Mouse (Mus musculus): ENCODE measurements around the gene C1qtnf1. TPM values are rescaled to one million over a fixed set of nuclear protein-coding genes. Genes with fewer than 3 reads are reported as not detected.

The C1qtnf1 gene
- polyA plus RNA-seq, 1 experiment from 2014 or later, result 1.1 TPM

- no peaks in the 10 kb centered on the region for H3K9me3 ChIP-seq (ENCODE audit: control insufficient read depth, low read length)
- 88% methylated on average over 14 of the region's 14 CpGs for WGBS
- no peaks in the 10 kb centered on the region for H3K36me3 ChIP-seq (ENCODE audit: control insufficient read depth, insufficient read depth, low read length)
- H3K4me3 ChIP-seq (ENCODE audit: low read depth, low read length), result no peak overlapping the region
- DNase-seq (ENCODE audit: low spot score), result no peak
- no peak overlapping the region for H3K4me2 ChIP-seq (replicated peaks; ENCODE audit: low read depth, low read length)
- H3K9ac ChIP-seq (ENCODE audit: low read depth, low read length), result no peak overlapping the region
- H3K27me3 ChIP-seq (ENCODE audit: control insufficient read depth, insufficient read depth, low read length), result no peaks in the 10 kb centered on the region
- ATAC-seq (ENCODE audit: low FRiP score), result no peak
- peaks cover 5% of the 10 kb centered on the region for H3K4me1 ChIP-seq (replicated peaks; ENCODE audit: control insufficient read depth, insufficient read depth, low read length)
- no peak overlapping the region for H3K27ac ChIP-seq (ENCODE audit: low read depth, low read length)
Observed at GRCm38 (mm10) chr11:118481751-118482150, 53.7 kb downstream of the C1qtnf1 start.

GRCm38 (mm10) chr11:118484169-118484568 lies 56.2 kb downstream of the C1qtnf1 start:
- no peak overlapping the region for H3K4me3 ChIP-seq (ENCODE audit: low read depth, low read length)
- H3K36me3 ChIP-seq (ENCODE audit: control insufficient read depth, insufficient read depth, low read length), result no peaks in the 10 kb centered on the region
- no peak overlapping the region for H3K27ac ChIP-seq (ENCODE audit: low read depth, low read length)
- H3K27me3 ChIP-seq (ENCODE audit: control insufficient read depth, insufficient read depth, low read length), result no peaks in the 10 kb centered on the region
- H3K4me2 ChIP-seq (replicated peaks; ENCODE audit: low read depth, low read length), result no peak overlapping the region
- H3K9me3 ChIP-seq (ENCODE audit: control insufficient read depth, low read length), result no peaks in the 10 kb centered on the region
- 86% methylated on average over 8 of the region's 8 CpGs for WGBS
- no peak overlapping the region for H3K9ac ChIP-seq (ENCODE audit: low read depth, low read length)
- ATAC-seq (ENCODE audit: low FRiP score) (no peak), DNase-seq (ENCODE audit: low spot score) (no peak)
- no peaks in the 10 kb centered on the region for H3K4me1 ChIP-seq (replicated peaks; ENCODE audit: control insufficient read depth, insufficient read depth, low read length)

GRCm38 (mm10) chr11:118485338-118485737 lies 57.3 kb downstream of the C1qtnf1 start:
- no peak overlapping the region for H3K4me3 ChIP-seq (ENCODE audit: low read depth, low read length)
- no peak overlapping the region for H3K4me2 ChIP-seq (replicated peaks; ENCODE audit: low read depth, low read length)
- WGBS, result 68% methylated on average over 11 of the region's 11 CpGs
- DNase-seq (ENCODE audit: low spot score), result no peak
- no peak overlapping the region for H3K9ac ChIP-seq (ENCODE audit: low read depth, low read length)
- H3K27ac ChIP-seq (ENCODE audit: low read depth, low read length), result no peak overlapping the region
- H3K36me3 ChIP-seq (ENCODE audit: control insufficient read depth, insufficient read depth, low read length), result no peaks in the 10 kb centered on the region
- H3K27me3 ChIP-seq (ENCODE audit: control insufficient read depth, insufficient read depth, low read length), result no peaks in the 10 kb centered on the region
- H3K4me1 ChIP-seq (replicated peaks; ENCODE audit: control insufficient read depth, insufficient read depth, low read length), result peaks cover under 1% of the 10 kb centered on the region; the same call in 1 of the 2 replicates
- ATAC-seq (ENCODE audit: low FRiP score), result no peak
- no peaks in the 10 kb centered on the region for H3K9me3 ChIP-seq (ENCODE audit: control insufficient read depth, low read length)

GRCm38 (mm10) chr11:118485780-118486179 lies 57.8 kb downstream of the C1qtnf1 start:
- Histone ChIP-seq H3K27me3 (ENCODE audit: control insufficient read depth, insufficient read depth, low read length) (no peaks in the 10 kb centered on the region), H3K9me3 (ENCODE audit: control insufficient read depth, low read length) (no peaks in the 10 kb centered on the region), H3K9ac (ENCODE audit: low read depth, low read length) (no peak overlapping the region), H3K36me3 (ENCODE audit: control insufficient read depth, insufficient read depth, low read length) (no peaks in the 10 kb centered on the region), H3K4me2 (replicated peaks; ENCODE audit: low read depth, low read length) (no peak overlapping the region), H3K4me1 (replicated peaks; ENCODE audit: control insufficient read depth, insufficient read depth, low read length) (peaks cover 4% of the 10 kb centered on the region; the same call in 1 of the 2 replicates), H3K4me3 (ENCODE audit: low read depth, low read length) (no peak overlapping the region), H3K27ac (ENCODE audit: low read depth, low read length) (no peak overlapping the region)
- 88% methylated on average over 3 of the region's 3 CpGs for WGBS
- DNase-seq (ENCODE audit: low spot score) (no peak), ATAC-seq (ENCODE audit: low FRiP score) (no peak)

- no peak overlapping the region for H3K4me2 ChIP-seq (replicated peaks; ENCODE audit: low read depth, low read length)
- WGBS, result 85% methylated on average over 6 of the region's 6 CpGs
- H3K4me1 ChIP-seq (replicated peaks; ENCODE audit: control insufficient read depth, insufficient read depth, low read length), result peaks cover 4% of the 10 kb centered on the region; the same call in 1 of the 2 replicates
- H3K9ac ChIP-seq (ENCODE audit: low read depth, low read length), result no peak overlapping the region
- no peaks in the 10 kb centered on the region for H3K27me3 ChIP-seq (ENCODE audit: control insufficient read depth, insufficient read depth, low read length)
- H3K4me3 ChIP-seq (ENCODE audit: low read depth, low read length), result no peak overlapping the region
- no peak overlapping the region for H3K27ac ChIP-seq (ENCODE audit: low read depth, low read length)
- H3K36me3 ChIP-seq (ENCODE audit: control insufficient read depth, insufficient read depth, low read length), result no peaks in the 10 kb centered on the region
- no peak for ATAC-seq (ENCODE audit: low FRiP score)
- no peak for DNase-seq (ENCODE audit: low spot score)
- H3K9me3 ChIP-seq (ENCODE audit: control insufficient read depth, low read length), result no peaks in the 10 kb centered on the region
Observed at GRCm38 (mm10) chr11:118486281-118486680, 58.3 kb downstream of the C1qtnf1 start.

GRCm38 (mm10) chr11:118486881-118487772 lies 59.1 kb downstream of the C1qtnf1 start:
- Histone ChIP-seq H3K4me3 (ENCODE audit: low read depth, low read length) (no peak overlapping the region), H3K9ac (ENCODE audit: low read depth, low read length) (no peak overlapping the region), H3K36me3 (ENCODE audit: control insufficient read depth, insufficient read depth, low read length) (no peaks in the 10 kb centered on the region), H3K4me1 (replicated peaks; ENCODE audit: control insufficient read depth, insufficient read depth, low read length) (peaks cover 4% of the 10 kb centered on the region; the same call in 1 of the 2 replicates), H3K27me3 (ENCODE audit: control insufficient read depth, insufficient read depth, low read length) (no peaks in the 10 kb centered on the region), H3K9me3 (ENCODE audit: control insufficient read depth, low read length) (no peaks in the 10 kb centered on the region), H3K4me2 (replicated peaks; ENCODE audit: low read depth, low read length) (no peak overlapping the region), H3K27ac (ENCODE audit: low read depth, low read length) (no peak overlapping the region)
- ATAC-seq (ENCODE audit: low FRiP score) (no peak), DNase-seq (ENCODE audit: low spot score) (no peak)
- WGBS, result 88% methylated on average over 29 of the region's 29 CpGs

GRCm38 (mm10) chr11:118488191-118488906 lies 60.3 kb downstream of the C1qtnf1 start:
- Histone ChIP-seq H3K4me2 (replicated peaks; ENCODE audit: low read depth, low read length) (no peak overlapping the region), H3K9ac (ENCODE audit: low read depth, low read length) (no peak overlapping the region), H3K36me3 (ENCODE audit: control insufficient read depth, insufficient read depth, low read length) (no peaks in the 10 kb centered on the region), H3K27me3 (ENCODE audit: control insufficient read depth, insufficient read depth, low read length) (no peaks in the 10 kb centered on the region), H3K9me3 (ENCODE audit: control insufficient read depth, low read length) (no peaks in the 10 kb centered on the region), H3K4me1 (replicated peaks; ENCODE audit: control insufficient read depth, insufficient read depth, low read length) (peaks cover 4% of the 10 kb centered on the region; the same call in 1 of the 2 replicates), H3K4me3 (ENCODE audit: low read depth, low read length) (no peak overlapping the region), H3K27ac (ENCODE audit: low read depth, low read length) (no peak overlapping the region)
- ATAC-seq (ENCODE audit: low FRiP score) (no peak), DNase-seq (ENCODE audit: low spot score) (no peak)
- 75% methylated on average over 8 of the region's 8 CpGs for WGBS

- Histone ChIP-seq H3K4me3 (ENCODE audit: low read depth, low read length) (no peak overlapping the region), H3K27me3 (ENCODE audit: control insufficient read depth, insufficient read depth, low read length) (no peaks in the 10 kb centered on the region), H3K4me1 (replicated peaks; ENCODE audit: control insufficient read depth, insufficient read depth, low read length) (peaks cover 4% of the 10 kb centered on the region; the same call in 1 of the 2 replicates), H3K27ac (ENCODE audit: low read depth, low read length) (no peak overlapping the region), H3K9me3 (ENCODE audit: control insufficient read depth, low read length) (no peaks in the 10 kb centered on the region), H3K4me2 (replicated peaks; ENCODE audit: low read depth, low read length) (no peak overlapping the region), H3K9ac (ENCODE audit: low read depth, low read length) (no peak overlapping the region), H3K36me3 (ENCODE audit: control insufficient read depth, insufficient read depth, low read length) (no peaks in the 10 kb centered on the region)
- DNase-seq (ENCODE audit: low spot score) (no peak), ATAC-seq (ENCODE audit: low FRiP score) (no peak)
- WGBS, result 84% methylated on average over 12 of the region's 12 CpGs
Observed at GRCm38 (mm10) chr11:118488907-118489270, 60.9 kb downstream of the C1qtnf1 start.

All from hindbrain, embryonic 11.5 days (tissue).